Mouse (Mus musculus) megakaryocyte, embryonic 14.5 days (primary cell): ENCODE measurements around the gene Ptpn1.

Source experiments
- FLI1 ChIP-seq: IDR thresholded peaks from 2 replicates; pipeline ENCODE4 v1.6.1; 2012; ENCODE audit warnings: low read length, inconsistent platforms, mixed read lengths
- GATA1 ChIP-seq: IDR thresholded peaks from 3 replicates; pipeline ENCODE4 v1.6.1; 2012; ENCODE audit warnings: mixed read lengths, low read length, inconsistent platforms, borderline replicate concordance

GRCm38 (mm10) chr2:167996672-167997215 is 64.9 kb downstream of the Ptpn1 start:
- TF ChIP-seq GATA1 (no peak), FLI1 (no peak)
